Mouse (Mus musculus) thymus, adult 2 months (tissue): ENCODE results near the gene Itga1.

Experiments used
- CTCF ChIP-seq: fragments of 200-500 bp; IDR thresholded peaks from 2 replicates; pipeline ENCODE4 v1.5.1; 2012; ENCODE audit warnings: mild to moderate bottlenecking, control low read depth, low read length, moderate library complexity, borderline replicate concordance; ENCODE audit not compliant: control insufficient read depth, poor library complexity, insufficient read depth; ENCODE audit errors: extremely low read depth
- POLR2A ChIP-seq: fragments of 200-500 bp; IDR thresholded peaks from 2 replicates; pipeline ENCODE4 v1.6.1; 2012; ENCODE audit warnings: mild to moderate bottlenecking, low read length, control low read depth, moderate library complexity; ENCODE audit not compliant: control insufficient read depth, poor library complexity, insufficient read depth; ENCODE audit errors: extremely low read depth

GRCm38 (mm10) chr13:114914963-114915362 lies 186.8 kb downstream of the Itga1 start:
- no peak for TF ChIP-seq POLR2A
- TF ChIP-seq CTCF: no peak
